Mouse (Mus musculus) lung, adult 18-20 months (tissue): ENCODE measurements around the gene Gm28553.
"Not testable (repeated sequence)": the region's sequence is repeated elsewhere in the genome, so short reads cannot be mapped to it uniquely, and the experiment has no call there.

Experiments used
- DNase-seq, 2 experiments: peaks; one replicate each; pipeline ENCODE4 v3.0.0; 2022; ENCODE audit warnings: mixed read lengths in 2 of 2

Gene Gm28553

GRCm38 (mm10) chrY:48856197-48856596 lies at the start of gene Gm28553:
Gene Gm28553, plus strand, starts transcription at chrY:48856497.
- not testable (repeated sequence) for DNase-seq
